Mouse (Mus musculus): ENCODE measurements around the gene P4ha2. TPM values are rescaled to one million over a fixed set of nuclear protein-coding genes. Genes with fewer than 3 reads are reported as not detected.

Gene P4ha2
- polyA plus RNA-seq, 1 experiment from 2014 or later, result 123 TPM

GRCm38 (mm10) chr11:54111291-54111690, 11.4 kb downstream of the P4ha2 start:
- Histone ChIP-seq H3K36me3 (peaks cover 17% of the 10 kb centered on the region), H3K27me3 (no peaks in the 10 kb centered on the region), H3K9me3 (replicated peaks) (no peaks in the 10 kb centered on the region), H3K27ac (replicated peaks) (no peak overlapping the region), H3K9ac (no peak overlapping the region), H3K4me2 (replicated peaks) (no peak overlapping the region), H3K4me1 (peaks cover 66% of the 10 kb centered on the region), H3K4me3 (replicated peaks) (no peak overlapping the region)
- no peak for ATAC-seq (ENCODE audit: insufficient number of reproducible peaks, low FRiP score, low TSS enrichment, low read depth)
- 78% methylated on average over 7 of the region's 7 CpGs for WGBS

GRCm38 (mm10) chr11:54111976-54112741, 12.3 kb downstream of the P4ha2 start:
- peaks cover 58% of the 10 kb centered on the region for H3K4me1 ChIP-seq
- H3K9ac ChIP-seq, result no peak overlapping the region

GRCm38 (mm10) chr11:54112920-54113319, 13.0 kb downstream of the P4ha2 start:
- ATAC-seq (ENCODE audit: insufficient number of reproducible peaks, low FRiP score, low TSS enrichment, low read depth), result peak; percentile 94
- Histone ChIP-seq H3K36me3 (peaks cover 24% of the 10 kb centered on the region), H3K9me3 (replicated peaks) (no peaks in the 10 kb centered on the region), H3K27ac (replicated peaks) (peak overlapping the region; percentile 89), H3K4me1 (peaks cover 58% of the 10 kb centered on the region), H3K4me3 (replicated peaks) (peak overlapping the region; percentile 5; the same call in 1 of the 2 replicates), H3K4me2 (replicated peaks) (peak overlapping the region; percentile 42), H3K9ac (no peak overlapping the region), H3K27me3 (no peaks in the 10 kb centered on the region)
- 2% methylated on average over 10 of the region's 10 CpGs for WGBS

More at GRCm38 (mm10) chr11:54111976-54112741, 12.3 kb downstream of the P4ha2 start:
- peak overlapping the region; percentile 42 for H3K4me2 ChIP-seq (replicated peaks)
- WGBS, result 46% methylated on average over 21 of the region's 21 CpGs
- H3K27ac ChIP-seq (replicated peaks), result peak overlapping the region; percentile 89
- peaks cover 16% of the 10 kb centered on the region for H3K36me3 ChIP-seq
- no peak overlapping the region for H3K4me3 ChIP-seq (replicated peaks)
- no peaks in the 10 kb centered on the region for H3K9me3 ChIP-seq (replicated peaks)
- no peaks in the 10 kb centered on the region for H3K27me3 ChIP-seq
- ATAC-seq (ENCODE audit: insufficient number of reproducible peaks, low FRiP score, low TSS enrichment, low read depth), result no peak

GRCm38 (mm10) chr11:54113352-54113751, 13.5 kb downstream of the P4ha2 start:
- H3K4me3 ChIP-seq (replicated peaks), result peak overlapping the region; percentile 5; the same call in 1 of the 2 replicates
- H3K9ac ChIP-seq, result no peak overlapping the region
- H3K27me3 ChIP-seq, result no peaks in the 10 kb centered on the region
- 14% methylated on average over 4 of the region's 4 CpGs for WGBS
- peaks cover 54% of the 10 kb centered on the region for H3K4me1 ChIP-seq
- no peaks in the 10 kb centered on the region for H3K9me3 ChIP-seq (replicated peaks)
- H3K36me3 ChIP-seq, result peaks cover 25% of the 10 kb centered on the region
- peak overlapping the region; percentile 89 for H3K27ac ChIP-seq (replicated peaks)
- H3K4me2 ChIP-seq (replicated peaks), result peak overlapping the region; percentile 42
- ATAC-seq (ENCODE audit: insufficient number of reproducible peaks, low FRiP score, low TSS enrichment, low read depth), result no peak

GRCm38 (mm10) chr11:54114746-54115145, 14.9 kb downstream of the P4ha2 start:
- H3K27ac ChIP-seq (replicated peaks), result no peak overlapping the region
- no peak for ATAC-seq (ENCODE audit: insufficient number of reproducible peaks, low FRiP score, low TSS enrichment, low read depth)
- no peaks in the 10 kb centered on the region for H3K9me3 ChIP-seq (replicated peaks)
- WGBS, result 91% methylated on average over 3 of the region's 3 CpGs
- no peaks in the 10 kb centered on the region for H3K27me3 ChIP-seq
- peaks cover 38% of the 10 kb centered on the region for H3K36me3 ChIP-seq
- no peak overlapping the region for H3K4me2 ChIP-seq (replicated peaks)
- H3K4me3 ChIP-seq (replicated peaks), result no peak overlapping the region
- H3K9ac ChIP-seq, result no peak overlapping the region
- peaks cover 53% of the 10 kb centered on the region for H3K4me1 ChIP-seq

- Histone ChIP-seq H3K27me3 (no peaks in the 10 kb centered on the region), H3K27ac (replicated peaks) (no peak overlapping the region), H3K9ac (no peak overlapping the region), H3K9me3 (replicated peaks) (no peaks in the 10 kb centered on the region), H3K4me3 (replicated peaks) (no peak overlapping the region), H3K4me2 (replicated peaks) (no peak overlapping the region), H3K4me1 (peaks cover 48% of the 10 kb centered on the region), H3K36me3 (peaks cover 43% of the 10 kb centered on the region)
- 80% methylated on average over 8 of the region's 8 CpGs for WGBS
- no peak for ATAC-seq (ENCODE audit: insufficient number of reproducible peaks, low FRiP score, low TSS enrichment, low read depth)
Measured at GRCm38 (mm10) chr11:54115301-54115700, 15.4 kb downstream of the P4ha2 start.

GRCm38 (mm10) chr11:54115911-54116310, 16.0 kb downstream of the P4ha2 start:
- Histone ChIP-seq H3K4me2 (replicated peaks) (no peak overlapping the region), H3K4me3 (replicated peaks) (no peak overlapping the region), H3K4me1 (peaks cover 42% of the 10 kb centered on the region), H3K9me3 (replicated peaks) (no peaks in the 10 kb centered on the region), H3K9ac (no peak overlapping the region), H3K27me3 (no peaks in the 10 kb centered on the region), H3K36me3 (peaks cover 43% of the 10 kb centered on the region), H3K27ac (replicated peaks) (no peak overlapping the region)
- 43% methylated on average over 3 of the region's 3 CpGs for WGBS
- ATAC-seq (ENCODE audit: insufficient number of reproducible peaks, low FRiP score, low TSS enrichment, low read depth), result no peak

- no peak overlapping the region for H3K4me2 ChIP-seq (replicated peaks)
- no peak for ATAC-seq (ENCODE audit: insufficient number of reproducible peaks, low FRiP score, low TSS enrichment, low read depth)
- no peak overlapping the region for H3K4me3 ChIP-seq (replicated peaks)
- H3K27ac ChIP-seq (replicated peaks), result no peak overlapping the region
- no peaks in the 10 kb centered on the region for H3K27me3 ChIP-seq
- H3K36me3 ChIP-seq, result peaks cover 43% of the 10 kb centered on the region
- WGBS, result 39% methylated on average over 4 of the region's 4 CpGs
- H3K9me3 ChIP-seq (replicated peaks), result no peaks in the 10 kb centered on the region
- peaks cover 42% of the 10 kb centered on the region for H3K4me1 ChIP-seq
- no peak overlapping the region for H3K9ac ChIP-seq
Measured at GRCm38 (mm10) chr11:54116406-54116805, 16.5 kb downstream of the P4ha2 start.

- Histone ChIP-seq H3K4me2 (replicated peaks) (no peak overlapping the region), H3K9me3 (replicated peaks) (no peaks in the 10 kb centered on the region), H3K27me3 (no peaks in the 10 kb centered on the region), H3K27ac (replicated peaks) (no peak overlapping the region), H3K4me3 (replicated peaks) (no peak overlapping the region), H3K4me1 (peaks cover 36% of the 10 kb centered on the region), H3K9ac (no peak overlapping the region), H3K36me3 (peaks cover 42% of the 10 kb centered on the region)
- no peak for ATAC-seq (ENCODE audit: insufficient number of reproducible peaks, low FRiP score, low TSS enrichment, low read depth)
- WGBS, result 86% methylated on average over 10 of the region's 10 CpGs
Measured at GRCm38 (mm10) chr11:54117096-54117495, 17.2 kb downstream of the P4ha2 start.

GRCm38 (mm10) chr11:54119126-54119525, 19.2 kb downstream of the P4ha2 start:
- no peak for ATAC-seq (ENCODE audit: insufficient number of reproducible peaks, low FRiP score, low TSS enrichment, low read depth)
- H3K27ac ChIP-seq (replicated peaks), result no peak overlapping the region
- H3K9ac ChIP-seq, result no peak overlapping the region
- no peak overlapping the region for H3K4me2 ChIP-seq (replicated peaks)
- WGBS, result 83% methylated on average over 12 of the region's 12 CpGs
- H3K27me3 ChIP-seq, result no peaks in the 10 kb centered on the region
- peaks cover 45% of the 10 kb centered on the region for H3K36me3 ChIP-seq
- H3K4me3 ChIP-seq (replicated peaks), result no peak overlapping the region
- no peaks in the 10 kb centered on the region for H3K9me3 ChIP-seq (replicated peaks)
- H3K4me1 ChIP-seq, result peaks cover 21% of the 10 kb centered on the region

- ATAC-seq (ENCODE audit: insufficient number of reproducible peaks, low FRiP score, low TSS enrichment, low read depth), result no peak
- H3K36me3 ChIP-seq, result peaks cover 41% of the 10 kb centered on the region
- no peaks in the 10 kb centered on the region for H3K27me3 ChIP-seq
- WGBS, result 93% methylated on average over 13 of the region's 13 CpGs
- no peak overlapping the region for H3K4me2 ChIP-seq (replicated peaks)
- no peak overlapping the region for H3K9ac ChIP-seq
- no peak overlapping the region for H3K4me3 ChIP-seq (replicated peaks)
- no peaks in the 10 kb centered on the region for H3K9me3 ChIP-seq (replicated peaks)
- H3K27ac ChIP-seq (replicated peaks), result no peak overlapping the region
- H3K4me1 ChIP-seq, result peaks cover 16% of the 10 kb centered on the region
Measured at GRCm38 (mm10) chr11:54119740-54120360, 20.0 kb downstream of the P4ha2 start.
